Mouse (Mus musculus) olfactory bulb, adult 2 months (tissue): ENCODE data around the gene Surf1. TPM values are rescaled to one million over a fixed set of nuclear protein-coding genes. Genes with fewer than 3 reads are reported as not detected.
A peak's percentile ranks its signal among the peaks of the same experiment; 100 is the strongest.

Source experiments
- H3K27ac ChIP-seq: fragments of 200-500 bp; 2 replicates; pipeline ENCODE4 v1.5.1; 2012; ENCODE audit warnings: low read depth, low read length; ENCODE audit not compliant: insufficient read depth
- H3K4me1 ChIP-seq: fragments of 200-500 bp; 2 replicates; pipeline ENCODE4 v1.6.1; 2012; ENCODE audit warnings: low read length; ENCODE audit not compliant: control insufficient read depth, insufficient read depth
- H3K4me3 ChIP-seq: fragments of 200-500 bp; 2 replicates; pipeline ENCODE4 v1.5.1; 2012; ENCODE audit warnings: mild to moderate bottlenecking, low read depth, low read length, moderate library complexity; ENCODE audit not compliant: insufficient read depth
- CTCF ChIP-seq: fragments of 200-500 bp; IDR thresholded peaks from 2 replicates; pipeline ENCODE4 v1.5.1; 2012; ENCODE audit warnings: low read depth, mild to moderate bottlenecking, low read length, moderate library complexity; ENCODE audit not compliant: insufficient read depth
- POLR2A ChIP-seq: fragments of 200-500 bp; IDR thresholded peaks from 2 replicates; pipeline ENCODE4 v1.6.1; 2012; ENCODE audit warnings: mild to moderate bottlenecking, low read depth, low read length, moderate library complexity; ENCODE audit not compliant: insufficient read depth
- WGBS: fragments of 180-500 bp; shearing (Covaris S2); methylation state at CpG from one replicate; pipeline ENCODE4 v1.1.7; 2018; 5-methylcytosine and 5-hydroxymethylcytosine counted together
- polyA plus RNA-seq: library from polyadenylated mRNA; stranded (reverse); fragments of >200 nt; gene quantifications from 2 replicates; pipeline ENCODE4 v1.2.4, GENCODE M21; 2012; ENCODE audit warnings: low replicate concordance; ENCODE audit not compliant: missing spikeins, insufficient read depth, insufficient read length

Gene Surf1
- polyA plus RNA-seq, 1 experiment: not detected

DNA sequence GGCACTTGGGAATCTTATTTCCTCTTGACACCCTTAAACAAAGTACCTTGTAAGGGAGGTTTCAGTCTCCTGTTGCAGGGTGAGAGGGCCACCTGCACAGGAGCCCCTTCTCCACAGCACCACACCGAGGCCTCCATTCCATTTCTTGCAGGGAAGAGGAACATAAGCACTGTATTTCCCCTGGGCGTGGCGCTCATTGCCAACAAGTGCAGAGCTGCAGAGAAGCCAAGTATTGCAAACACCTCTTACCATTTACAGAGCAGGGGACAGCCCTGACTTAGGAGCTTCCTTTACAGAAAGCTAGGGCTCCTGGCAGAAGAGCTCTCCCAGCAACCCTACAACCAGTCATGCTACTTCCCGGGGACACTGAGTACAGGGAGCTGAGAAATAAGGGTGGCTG lies 35.9 kb upstream of the Surf1 start:
- Histone ChIP-seq H3K27ac (no peak overlapping the region), H3K4me3 (no peak overlapping the region), H3K4me1 (no peaks in the 10 kb centered on the region)
- 97% methylated on average over 4 of the region's 4 CpGs for WGBS
- TF ChIP-seq CTCF: no peak
- TF ChIP-seq POLR2A: no peak

DNA sequence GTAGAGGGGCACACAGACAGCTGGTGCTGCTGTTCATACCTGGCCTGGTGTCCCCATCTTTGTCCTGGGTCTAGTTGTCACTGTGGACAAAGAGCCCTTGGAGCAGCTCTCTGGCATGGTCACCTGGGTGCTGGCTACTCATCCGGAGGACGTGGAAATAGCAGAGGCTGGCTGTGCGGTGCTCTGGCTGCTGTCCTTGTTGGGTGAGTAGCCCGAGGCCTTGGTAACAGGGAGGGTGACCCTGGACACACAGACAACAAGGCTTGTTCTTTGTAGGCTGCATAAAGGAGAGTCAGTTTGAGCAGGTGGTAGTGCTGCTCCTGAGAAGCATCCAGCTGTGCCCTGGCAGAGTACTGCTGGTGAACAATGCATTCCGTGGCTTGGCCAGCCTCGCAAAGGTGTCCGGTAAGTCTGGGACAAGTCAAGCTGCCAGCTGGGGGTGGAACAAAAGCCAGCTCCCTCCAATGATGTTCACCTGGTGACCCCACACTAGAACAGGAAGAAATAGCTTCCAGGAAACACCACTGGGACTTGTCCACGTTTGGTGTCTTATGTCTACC lies 35.1 kb upstream of the Surf1 start:
- Histone ChIP-seq H3K4me1 (no peaks in the 10 kb centered on the region), H3K4me3 (no peak overlapping the region), H3K27ac (no peak overlapping the region)
- TF ChIP-seq POLR2A (no peak), CTCF (no peak)
- WGBS: 89% methylated on average over 8 of the region's 8 CpGs

DNA sequence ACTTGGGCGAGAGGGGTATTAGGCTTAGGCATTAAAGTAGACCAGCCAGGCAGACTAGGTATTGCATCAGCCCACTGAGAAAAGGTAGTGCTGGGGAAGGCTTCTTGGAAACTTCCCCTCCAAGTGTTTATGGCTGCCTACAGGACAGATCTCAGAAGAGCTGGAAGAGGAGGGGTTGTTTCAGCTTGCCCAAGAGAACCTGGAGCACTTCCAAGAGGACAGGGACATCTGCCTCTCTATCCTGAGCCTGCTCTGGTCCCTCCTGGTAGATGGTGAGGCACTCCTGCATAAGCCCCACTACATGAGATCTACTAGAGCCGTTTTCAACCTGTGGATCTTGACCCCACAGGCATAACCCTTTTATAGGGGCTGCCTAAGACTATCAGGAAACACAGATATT lies 34.1 kb upstream of the Surf1 start:
- Histone ChIP-seq H3K27ac (no peak overlapping the region), H3K4me1 (no peaks in the 10 kb centered on the region), H3K4me3 (no peak overlapping the region)
- 84% methylated on average over 2 of the region's 2 CpGs for WGBS
- no peak for TF ChIP-seq CTCF
- TF ChIP-seq POLR2A: no peak

DNA sequence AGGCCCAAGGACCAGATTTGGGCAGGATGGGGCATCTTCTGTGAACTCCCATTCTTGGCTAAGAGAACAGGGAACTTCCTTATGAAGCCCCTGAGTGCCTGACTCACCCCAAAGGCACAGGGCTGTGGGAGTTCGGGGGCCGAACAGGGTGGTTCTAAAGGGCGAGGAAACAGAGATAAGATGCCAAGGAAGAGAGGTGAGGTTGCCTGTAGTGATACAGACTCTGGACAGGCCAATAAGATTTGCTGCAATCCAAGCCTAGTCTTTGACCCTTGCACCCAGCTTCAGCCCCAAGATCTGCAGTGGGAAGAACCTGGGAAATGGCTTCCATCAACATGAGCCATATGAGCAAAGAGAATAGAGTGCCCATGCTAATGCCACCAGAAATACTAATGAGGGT lies 26.9 kb upstream of the Surf1 start:
- Histone ChIP-seq H3K4me1 (no peaks in the 10 kb centered on the region), H3K4me3 (no peak overlapping the region), H3K27ac (no peak overlapping the region)
- WGBS: 84% methylated on average over 3 of the region's 3 CpGs
- no peak for TF ChIP-seq CTCF
- TF ChIP-seq POLR2A: no peak

DNA sequence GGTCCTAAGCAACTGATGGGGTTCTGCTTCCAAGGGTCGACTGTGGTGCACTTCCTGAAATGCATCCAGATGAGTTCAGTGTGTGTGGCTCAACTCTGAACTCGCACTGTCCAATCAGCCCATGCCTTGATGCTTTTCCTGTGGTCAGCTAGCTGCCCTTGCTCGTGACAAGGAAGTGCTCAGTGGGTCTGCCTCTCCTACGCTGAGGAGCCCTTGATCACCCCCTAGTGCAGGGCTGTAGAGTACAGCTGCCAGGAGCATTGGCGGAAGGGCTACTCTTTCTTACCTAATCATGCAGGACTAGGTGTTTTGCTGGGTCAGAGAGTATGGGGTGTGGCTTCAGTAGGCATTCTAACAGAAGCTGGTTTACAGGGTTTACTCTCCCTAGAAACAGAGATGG lies 25.2 kb upstream of the Surf1 start:
- WGBS: 47% methylated on average over 5 of the region's 5 CpGs
- no peaks in the 10 kb centered on the region for H3K4me1 ChIP-seq
- no peak overlapping the region for H3K4me3 ChIP-seq
- TF ChIP-seq POLR2A (no peak), CTCF (no peak)
- H3K27ac ChIP-seq: no peak overlapping the region

DNA sequence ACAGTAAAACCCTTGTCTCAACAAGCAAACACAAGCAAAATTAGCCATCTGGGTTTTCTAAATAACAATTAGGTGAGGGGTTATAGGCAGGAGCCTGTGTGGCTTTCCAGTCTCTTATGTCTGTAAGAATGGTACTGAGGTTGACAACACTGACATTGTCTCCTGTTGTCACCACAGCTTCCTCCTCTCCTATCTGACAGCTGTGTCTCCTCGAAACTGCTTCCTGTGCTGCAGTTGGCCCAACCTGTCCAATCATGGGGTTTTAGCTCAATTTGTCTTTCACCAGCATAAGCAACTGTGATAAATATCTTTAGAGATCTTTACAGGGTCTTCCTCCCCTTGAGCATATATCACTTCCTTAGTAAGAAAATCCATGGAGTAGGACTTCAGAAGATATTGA lies 20.1 kb upstream of the Surf1 start:
- TF ChIP-seq CTCF (no peak), POLR2A (no peak)

DNA sequence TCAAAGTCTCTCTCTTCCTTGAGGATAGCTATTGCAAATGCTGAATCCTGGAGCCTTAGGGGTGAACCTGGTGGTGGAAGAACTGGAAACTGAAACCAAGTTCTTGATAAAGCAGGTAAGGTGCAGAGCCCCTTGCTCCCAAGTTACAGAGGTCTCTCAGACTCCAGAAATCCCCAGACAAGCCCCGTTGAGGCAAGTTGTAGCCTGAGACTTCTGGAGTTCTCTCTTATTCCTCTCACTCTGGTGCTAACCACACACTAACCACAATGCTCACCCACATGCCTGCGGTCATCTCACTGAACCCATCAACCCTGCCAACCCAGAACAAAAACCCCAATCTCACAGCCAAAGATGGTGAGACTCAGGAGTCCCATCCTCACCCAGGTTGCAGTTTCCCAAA lies 19.0 kb upstream of the Surf1 start:
- Histone ChIP-seq H3K27ac (no peak overlapping the region), H3K4me3 (no peak overlapping the region), H3K4me1 (peaks cover 11% of the 10 kb centered on the region)
- WGBS: 93% methylated on average over 2 of the region's 2 CpGs
- no peak for TF ChIP-seq CTCF
- TF ChIP-seq POLR2A: no peak

More for the DNA sequence above, 20.1 kb upstream of the Surf1 start:
- Histone ChIP-seq H3K4me1 (peaks cover 11% of the 10 kb centered on the region), H3K4me3 (no peak overlapping the region), H3K27ac (no peak overlapping the region)
- WGBS: 65% methylated on average over 1 of the region's 1 CpGs

DNA sequence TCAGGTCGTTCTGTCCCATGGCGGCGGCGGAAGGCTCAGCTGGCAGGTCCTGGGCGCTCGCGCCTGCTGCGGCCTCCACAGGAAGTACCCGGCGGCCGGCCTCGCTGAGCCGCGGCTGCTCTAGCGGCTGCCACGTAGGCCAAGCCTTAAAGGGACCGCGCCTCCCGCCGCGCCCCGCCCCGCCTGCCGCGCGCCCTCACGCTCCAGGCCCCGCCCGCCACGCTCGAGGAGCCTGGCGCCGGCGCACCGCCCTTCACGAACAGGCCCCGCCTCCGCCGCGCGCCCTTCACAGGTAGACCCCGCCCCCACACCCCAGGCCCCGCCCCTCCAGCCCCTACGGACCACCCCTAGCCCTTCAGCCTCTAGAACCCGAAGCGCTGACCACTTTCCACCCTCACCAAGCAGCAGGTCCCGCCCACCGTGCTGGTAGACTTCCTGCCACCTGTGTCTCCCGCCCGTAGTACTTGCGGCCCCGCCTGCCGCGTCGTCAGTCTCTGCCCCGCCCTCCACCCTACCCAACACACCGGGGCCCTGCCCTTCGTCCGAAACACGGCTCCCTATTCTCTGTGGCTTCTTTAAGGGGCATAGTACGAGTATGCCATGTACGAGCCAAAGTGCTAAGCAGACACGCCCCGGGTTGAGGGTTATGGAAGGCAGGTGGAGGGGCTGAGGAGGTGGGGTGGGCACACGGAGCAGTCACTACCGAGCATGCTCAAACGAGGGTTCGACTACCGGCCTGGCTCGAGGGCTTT lies 17.1 kb upstream of the Surf1 start, which contains the start of the genes Surf4 and Stkld1:
TSS of gene Surf4 (minus strand) at position 625 of the 752 bp plus-strand sequence.
TSS of gene Stkld1 (plus strand) at position 744 of the 752 bp plus-strand sequence.
- Histone ChIP-seq H3K4me3 (peak within 1 kb of the TSS; percentile 100), H3K4me1 (peaks cover 14% of the 10 kb centered on the region), H3K27ac (peak within 1 kb of the TSS; percentile 67; the same call in 1 of the 2 replicates)
- 1% methylated on average over 62 of the region's 70 CpGs for WGBS
- TF ChIP-seq POLR2A (peak; percentile 57; the same call in 1 of the 2 replicates), CTCF (no peak)

DNA sequence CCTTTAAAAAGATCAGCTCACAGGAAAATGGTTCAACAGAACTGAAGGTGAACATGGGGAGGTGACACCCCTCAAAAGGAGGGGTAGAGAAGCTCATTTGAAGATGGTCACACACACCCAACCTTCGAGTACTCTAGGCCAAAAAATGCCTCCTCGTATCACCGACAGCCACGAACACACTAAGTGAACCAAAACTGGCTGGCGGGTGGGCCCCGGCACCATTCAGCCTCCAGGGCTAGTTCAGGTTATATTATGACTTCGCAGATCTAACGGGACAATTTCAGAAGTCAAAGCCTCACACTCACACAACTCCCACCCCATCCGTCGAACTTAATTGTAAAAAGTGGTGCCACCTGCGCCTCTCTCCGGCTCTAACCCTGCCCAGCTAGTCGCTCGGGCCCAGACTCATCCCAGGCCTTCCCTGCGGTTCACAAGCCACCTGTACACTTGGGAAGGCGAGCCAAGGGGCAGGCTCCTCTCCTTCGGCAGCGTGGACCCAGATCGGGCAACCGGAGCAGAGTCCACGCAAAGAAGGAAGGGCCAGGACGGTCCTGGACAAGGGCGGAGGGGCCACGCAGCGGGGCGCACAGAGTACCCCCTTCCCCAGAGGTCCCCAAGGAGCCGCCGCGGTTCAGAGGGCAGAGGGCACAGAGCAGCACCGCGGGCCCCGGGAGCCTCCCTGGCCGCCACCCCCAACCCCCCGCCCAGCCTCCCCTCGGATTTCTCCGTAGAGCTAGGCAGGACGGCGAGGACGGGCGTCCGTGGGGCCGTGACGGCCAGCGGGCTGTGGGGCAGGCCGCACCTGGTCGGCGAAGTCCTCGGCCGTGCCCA lies 16.4 kb upstream of the Surf1 start:
- Histone ChIP-seq H3K27ac (peak overlapping the region; percentile 67; the same call in 1 of the 2 replicates), H3K4me3 (peak overlapping the region; percentile 100), H3K4me1 (peaks cover 14% of the 10 kb centered on the region)
- TF ChIP-seq POLR2A: no peak
- under 1% methylated on average over 46 of the region's 49 CpGs for whole genome bisulfite sequencing
